Mouse (Mus musculus) stomach, postnatal 0 days (tissue): Measurements from ENCODE around the gene Ripor2.

Source experiments
- CTCF ChIP-seq: IDR thresholded peaks from 2 replicates; pipeline ENCODE4 v1.5.1; 2016; ENCODE audit warnings: antibody characterized with exemption, low read depth, mild to moderate bottlenecking, moderate library complexity
- EP300 ChIP-seq: optimal IDR thresholded peaks from 2 replicates; pipeline ENCODE3; 2016; ENCODE audit warnings: antibody characterized with exemption

- TF ChIP-seq CTCF (no peak), EP300 (no peak)
These were observed 102.5 kb downstream of the Ripor2 start for GRCm38 (mm10) chr13:24684503-24684902.
